Mouse (Mus musculus): ENCODE data around the gene Bmp2. TPM values are rescaled to one million over a fixed set of nuclear protein-coding genes. Genes with fewer than 3 reads are reported as not detected.

Bmp2 gene
- 15.8 and 27.4 TPM in 2 replicates for polyA plus RNA-seq (2012; rRNA removed)

DNA sequence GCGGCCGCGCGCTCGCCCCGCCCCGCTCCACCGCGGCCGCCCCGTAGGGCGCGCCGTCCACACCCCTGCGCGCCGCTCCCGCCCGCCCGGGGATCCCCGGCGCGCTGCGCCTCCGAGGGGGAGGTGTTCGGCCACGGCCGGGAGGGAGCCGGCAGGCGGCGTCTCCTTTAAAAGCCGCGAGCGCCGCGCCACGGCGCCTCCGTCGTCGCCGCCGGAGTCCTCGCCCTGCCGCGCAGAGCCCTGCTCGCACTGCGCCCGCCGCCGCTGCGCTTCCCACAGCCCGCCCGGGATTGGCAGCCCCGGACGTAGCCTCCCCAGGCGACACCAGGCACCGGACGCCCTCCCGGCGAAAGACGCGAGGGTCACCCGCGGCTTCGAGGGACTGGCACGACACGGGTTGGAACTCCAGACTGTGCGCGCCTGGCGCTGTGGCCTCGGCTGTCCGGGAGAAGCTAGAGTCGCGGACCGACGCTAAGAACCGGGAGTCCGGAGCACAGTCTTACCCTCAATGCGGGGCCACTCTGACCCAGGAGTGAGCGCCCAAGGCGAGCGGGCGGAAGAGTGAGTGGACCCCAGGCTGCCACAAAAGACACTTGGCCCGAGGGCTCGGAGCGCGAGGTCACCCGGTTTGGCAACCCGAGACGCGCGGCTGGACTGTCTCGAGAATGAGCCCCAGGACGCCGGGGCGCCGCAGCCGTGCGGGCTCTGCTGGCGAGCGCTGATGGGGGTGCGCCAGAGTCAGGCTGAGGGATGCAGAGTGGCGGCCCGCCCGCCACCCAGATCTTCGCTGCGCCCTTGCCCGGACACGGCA is at the start of gene Bmp2:
TSS of gene Bmp2 (plus strand) at position 129 of the 811 bp plus-strand sequence.

